Mouse (Mus musculus): ENCODE measurements around the gene Gstt4. TPM values are rescaled to one million over a fixed set of nuclear protein-coding genes. Genes with fewer than 3 reads are reported as not detected.

Gene Gstt4
- polyA plus RNA-seq, 1 experiment from 2014 or later = not detected

DNA sequence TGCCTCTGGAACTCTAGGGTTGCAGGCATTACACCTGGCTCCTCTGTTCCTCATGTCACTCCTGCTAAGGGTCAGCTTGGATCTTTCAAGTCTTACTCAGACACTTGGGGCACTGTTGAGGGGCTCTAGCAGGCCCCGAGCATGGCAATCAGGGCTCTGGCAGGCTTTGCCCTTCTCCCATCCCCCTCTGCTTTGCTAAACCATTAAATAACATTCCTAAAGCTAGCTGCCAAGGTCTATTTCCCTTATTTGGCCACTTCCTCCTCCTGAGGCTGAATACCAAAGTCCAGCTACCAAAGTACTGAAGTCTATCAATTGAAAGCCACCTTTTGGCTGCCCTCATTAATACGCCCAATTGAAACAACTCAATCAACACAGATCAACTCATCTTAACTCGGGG lies 27.5 kb downstream of the Gstt4 start:
- no peak for TF ChIP-seq CTCF (IDR thresholded peaks at IDR 0.05)
- ATAC-seq = peak; percentile 39
- H3K27me3 ChIP-seq = no peaks in the 10 kb centered on the region
- in situ Hi-C loops (cut with MboI; ENCODE audit: low pct_unique_long_range_greater_than_20kb) = no loop called here
- CTCF ChIA-PET = interaction anchor here (0.8 kb wide), 2 partner anchors 11 to 35 kb away, joined by 3 read pairs; no protein-coding TSS in a partner anchor
- POLR2A ChIA-PET = no interaction called here
- no peak for DNase-seq (ENCODE audit: low read depth, low spot score)

DNA sequence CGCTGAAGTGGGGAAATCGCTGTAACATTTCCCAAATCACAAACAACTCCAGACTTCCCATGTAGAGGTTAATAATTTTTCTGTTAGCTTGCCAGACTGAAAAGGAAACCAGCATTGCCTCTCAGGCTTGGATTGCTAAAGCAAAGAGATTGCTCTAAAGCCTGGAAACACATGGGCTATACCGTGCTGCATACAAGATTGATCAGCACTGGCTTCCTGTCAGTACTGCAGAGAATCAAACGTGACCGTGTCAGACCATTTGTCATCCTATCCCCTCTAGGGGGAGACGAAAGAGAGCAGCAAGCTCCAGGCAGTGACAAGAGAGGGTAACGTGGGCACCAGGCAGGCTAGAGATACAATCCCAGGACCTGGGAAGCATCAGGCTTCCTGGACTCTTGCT lies 31.6 kb downstream of the Gstt4 start:
- ATAC-seq (no peak), DNase-seq (ENCODE audit: low read depth, low spot score) (no peak)
- no peak for TF ChIP-seq CTCF (IDR thresholded peaks at IDR 0.05)
- CTCF ChIA-PET = no interaction called here
- POLR2A ChIA-PET = interaction anchor here (0.5 kb wide), 1 partner anchor 26 kb away, joined by 3 read pairs; no protein-coding TSS in a partner anchor
- no peaks in the 10 kb centered on the region for H3K27me3 ChIP-seq
- in situ Hi-C loops (cut with MboI; ENCODE audit: low pct_unique_long_range_greater_than_20kb) = no loop called here

DNA sequence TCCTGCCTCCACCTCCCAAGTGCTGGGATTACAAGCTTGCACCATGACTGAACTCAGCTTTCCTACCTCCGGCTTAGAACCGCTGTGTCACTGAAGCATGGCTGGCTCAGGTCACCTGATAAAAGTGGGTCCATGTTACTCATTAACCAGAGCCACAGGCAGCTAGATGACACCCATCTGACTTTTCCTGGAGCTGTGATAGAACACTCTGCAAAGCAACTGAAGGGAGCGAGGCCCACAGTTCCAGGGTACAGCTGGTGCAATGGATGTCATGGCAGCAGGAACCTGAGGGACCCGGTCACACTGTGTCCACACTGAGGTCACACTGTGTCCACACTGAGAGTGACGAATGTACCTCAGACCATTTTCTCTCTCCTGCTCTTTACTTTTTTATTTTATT lies 32.5 kb downstream of the Gstt4 start:
- CTCF ChIA-PET = no interaction called here
- ATAC-seq (no peak), DNase-seq (ENCODE audit: low read depth, low spot score) (no peak)

DNA sequence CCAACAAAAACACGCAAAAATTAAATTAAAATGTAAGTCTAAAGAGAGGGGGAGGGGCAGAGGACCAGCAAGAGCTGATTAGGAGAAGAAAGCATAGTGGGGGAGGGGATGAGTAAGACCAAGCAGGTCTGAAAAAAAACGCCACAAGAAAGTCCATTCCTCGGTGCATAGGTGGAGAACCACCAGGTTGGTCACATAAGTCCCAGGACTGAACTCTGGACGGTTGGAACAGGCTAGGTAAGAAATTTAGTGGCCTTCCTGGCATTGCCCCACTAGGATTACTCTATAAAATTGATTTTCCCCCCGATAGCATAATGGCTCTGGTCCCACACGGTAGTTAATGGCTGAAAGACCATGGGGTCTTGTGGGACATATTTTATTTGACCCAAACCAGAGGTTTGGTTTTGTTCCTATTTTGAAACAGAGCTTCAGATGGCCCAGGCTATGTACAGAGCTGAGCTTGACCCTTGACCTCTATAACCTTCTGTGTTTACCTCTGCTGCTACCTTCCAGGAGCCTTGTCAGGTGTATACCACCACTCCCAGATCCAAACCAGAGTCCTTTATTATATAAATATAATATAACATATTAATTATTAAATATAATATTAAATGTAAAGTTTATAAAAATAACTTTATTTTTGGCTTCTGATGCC lies 33.1 kb downstream of the Gstt4 start:
- ChIA-PET CTCF (no interaction called here), POLR2A (no interaction called here)
- in situ Hi-C loops (cut with MboI; ENCODE audit: low pct_unique_long_range_greater_than_20kb) = no loop called here
- ATAC-seq = no peak
- peaks cover 3% of the 10 kb centered on the region for H3K27me3 ChIP-seq
- no peak for DNase-seq (ENCODE audit: low read depth, low spot score)
- no peak for TF ChIP-seq CTCF (IDR thresholded peaks at IDR 0.05)

More for the DNA sequence above, 32.5 kb downstream of the Gstt4 start:
- in situ Hi-C loops (cut with MboI; ENCODE audit: low pct_unique_long_range_greater_than_20kb) = no loop called here
- peaks cover 3% of the 10 kb centered on the region for H3K27me3 ChIP-seq
- POLR2A ChIA-PET = no interaction called here
- TF ChIP-seq CTCF (IDR thresholded peaks at IDR 0.05) = no peak

DNA sequence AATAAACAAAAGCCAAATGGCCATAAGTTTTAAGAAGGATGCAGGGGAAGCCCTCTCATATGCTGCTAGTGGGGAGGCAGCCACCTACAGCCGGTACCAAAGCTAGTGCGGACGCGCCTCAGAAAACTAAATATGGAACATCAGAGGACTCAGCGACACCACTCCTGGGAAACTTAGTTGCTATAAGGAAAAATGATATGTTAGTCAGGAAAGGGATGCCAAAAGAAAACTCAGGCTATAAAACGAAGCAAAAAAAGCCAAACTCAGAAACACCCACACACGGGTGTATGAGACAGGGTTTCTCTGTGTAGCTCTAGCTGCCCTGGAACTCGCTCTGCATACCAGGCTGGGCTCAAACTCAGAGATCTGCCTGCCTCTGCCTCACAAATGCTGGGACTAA lies 34.1 kb downstream of the Gstt4 start:
- no peak for ATAC-seq
- peaks cover 3% of the 10 kb centered on the region for H3K27me3 ChIP-seq
- in situ Hi-C loops (cut with MboI; ENCODE audit: low pct_unique_long_range_greater_than_20kb) = no loop called here
- TF ChIP-seq CTCF (IDR thresholded peaks at IDR 0.05) = no peak
- no peak for DNase-seq (ENCODE audit: low read depth, low spot score)
- ChIA-PET CTCF (no interaction called here), POLR2A (no interaction called here)

DNA sequence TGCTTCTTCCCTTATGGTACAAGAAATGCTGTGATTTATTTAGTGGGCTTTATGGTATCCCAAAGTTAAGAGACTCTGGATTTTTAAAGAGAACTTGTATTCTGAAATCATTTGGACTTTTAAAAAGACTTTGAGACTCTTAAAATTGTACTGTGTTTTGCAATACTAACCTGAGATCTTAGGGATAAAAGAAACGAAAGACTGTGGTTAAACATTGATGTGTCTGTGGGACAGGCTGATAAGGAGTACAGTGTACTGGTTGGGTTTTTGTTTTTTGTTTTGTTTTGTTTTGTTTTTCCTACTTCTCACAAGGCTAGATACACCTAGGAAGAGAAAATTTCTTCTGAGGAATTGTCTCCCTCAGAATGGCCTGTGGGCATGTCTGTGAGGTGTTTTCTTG lies 36.9 kb downstream of the Gstt4 start:
- in situ Hi-C loops (cut with MboI; ENCODE audit: low pct_unique_long_range_greater_than_20kb) = no loop called here
- DNase-seq (ENCODE audit: low read depth, low spot score) (no peak), ATAC-seq (no peak)
- peaks cover 3% of the 10 kb centered on the region for H3K27me3 ChIP-seq
- TF ChIP-seq CTCF (IDR thresholded peaks at IDR 0.05) = no peak
- POLR2A ChIA-PET = no interaction called here
- CTCF ChIA-PET = no interaction called here

DNA sequence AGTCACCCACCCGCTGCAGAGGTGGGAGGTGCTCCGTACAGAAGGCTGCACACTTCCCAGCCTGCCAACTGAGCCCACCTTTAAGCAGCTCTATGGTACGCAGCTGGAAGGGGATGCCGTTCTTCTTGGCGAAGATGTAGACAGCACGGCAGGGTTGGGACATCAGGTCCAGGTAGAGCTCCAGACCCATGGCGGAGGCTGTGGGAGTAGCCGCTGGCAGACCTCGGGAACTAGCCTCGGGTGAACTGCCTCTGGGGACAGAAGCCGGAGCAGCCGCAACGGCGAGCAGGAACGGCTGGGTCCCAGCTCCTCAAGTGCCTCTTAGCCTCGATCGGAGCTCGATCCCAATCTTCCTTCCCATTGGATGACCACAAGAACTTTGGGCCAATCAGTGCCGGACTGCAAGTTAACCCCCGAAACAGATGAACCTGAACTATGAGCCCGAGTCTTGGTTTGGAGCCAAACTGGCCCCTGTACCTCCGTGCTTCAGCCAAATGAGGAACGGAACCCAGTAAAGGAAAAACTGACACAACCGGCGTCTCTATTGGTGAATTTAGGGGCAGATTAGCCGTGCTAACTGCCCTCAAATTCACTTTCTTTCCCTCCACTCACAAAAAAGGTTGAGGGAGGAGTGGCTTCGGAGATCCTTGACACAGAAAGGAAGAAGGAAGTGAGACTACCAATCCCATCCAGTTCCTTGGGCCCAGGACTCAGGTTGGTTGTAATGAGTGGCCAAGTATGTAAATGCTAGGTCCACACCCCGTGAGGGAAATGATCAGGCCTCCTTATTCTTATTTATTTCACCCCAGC lies 41.4 kb downstream of the Gstt4 start, which contains the start of the genes Gm20441 and Gstt3:
Gm20441 (minus strand) TSS at position 186 of the 810 bp plus-strand sequence.
Gstt3 (minus strand) TSS at position 646 of the 810 bp plus-strand sequence.
- ChIA-PET POLR2A (interaction anchor here (0.7 kb wide), 1 partner anchor 254 kb away, joined by 3 read pairs; no protein-coding TSS in a partner anchor), CTCF (no interaction called here)
- no peak for ATAC-seq
- peaks cover 3% of the 10 kb centered on the region for H3K27me3 ChIP-seq
- in situ Hi-C loops (cut with MboI; ENCODE audit: low pct_unique_long_range_greater_than_20kb) = no loop called here
- DNase-seq (ENCODE audit: low read depth, low spot score) = no peak
- TF ChIP-seq CTCF (IDR thresholded peaks at IDR 0.05) = no peak

DNA sequence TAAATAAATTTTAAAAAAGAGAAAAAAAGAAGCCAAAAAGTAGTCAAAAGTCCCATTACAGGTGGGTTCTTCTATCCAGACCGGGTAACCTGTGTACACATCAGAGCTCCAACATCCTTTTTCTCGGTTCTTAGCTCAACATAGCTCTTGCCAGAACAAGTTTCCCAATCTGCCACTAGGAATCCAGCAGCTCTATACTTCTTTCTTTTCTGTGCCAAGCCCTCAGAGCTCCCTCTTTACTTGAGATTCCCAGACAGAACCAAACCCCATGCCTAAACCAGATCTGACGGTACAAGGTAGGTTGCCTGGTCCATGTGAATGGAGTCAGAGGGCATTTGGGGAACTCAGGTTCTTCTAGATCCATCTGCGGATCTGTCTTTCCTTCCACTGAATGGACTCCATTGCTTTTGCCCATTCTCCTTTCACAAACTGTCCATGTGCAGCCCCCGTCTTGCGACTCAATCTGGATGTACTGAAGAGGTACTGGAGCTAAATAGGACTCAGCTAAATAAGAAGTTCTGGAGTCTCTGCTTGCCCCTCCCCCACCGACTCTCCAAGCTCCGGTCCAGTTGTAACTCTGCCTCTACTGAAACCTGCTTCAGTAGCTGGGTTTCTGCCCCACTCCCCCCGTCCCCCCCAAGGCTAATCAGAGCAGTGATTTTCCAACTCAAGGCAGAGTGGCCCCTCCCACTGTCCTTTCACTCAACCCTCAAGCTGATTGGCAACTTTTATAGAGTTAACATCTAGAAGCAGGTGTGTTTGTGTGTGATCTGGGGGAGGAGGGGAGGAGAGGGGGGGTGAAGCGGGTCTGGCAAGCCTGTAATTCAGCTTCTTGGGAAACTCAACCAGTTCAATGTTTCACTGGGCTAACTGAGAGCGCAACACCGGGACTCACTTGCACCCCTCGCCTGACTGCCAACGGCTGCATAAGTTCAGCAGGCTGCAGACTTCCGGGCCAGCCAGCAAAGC lies 42.9 kb downstream of the Gstt4 start:
- no peak for TF ChIP-seq CTCF (IDR thresholded peaks at IDR 0.05)
- H3K27me3 ChIP-seq = no peaks in the 10 kb centered on the region
- DNase-seq (ENCODE audit: low read depth, low spot score) (no peak), ATAC-seq (no peak)
- ChIA-PET CTCF (no interaction called here), POLR2A (interaction anchor here (0.7 to 0.8 kb wide), 2 partner anchors 38 to 58 kb away, joined by 3 to 7 read pairs; no protein-coding TSS in a partner anchor)
- in situ Hi-C loops (cut with MboI; ENCODE audit: low pct_unique_long_range_greater_than_20kb) = loop anchor here (10.0 kb wide), 1 partner anchor 45 kb away; the partner anchor contains the start of gene Gstt4

DNA sequence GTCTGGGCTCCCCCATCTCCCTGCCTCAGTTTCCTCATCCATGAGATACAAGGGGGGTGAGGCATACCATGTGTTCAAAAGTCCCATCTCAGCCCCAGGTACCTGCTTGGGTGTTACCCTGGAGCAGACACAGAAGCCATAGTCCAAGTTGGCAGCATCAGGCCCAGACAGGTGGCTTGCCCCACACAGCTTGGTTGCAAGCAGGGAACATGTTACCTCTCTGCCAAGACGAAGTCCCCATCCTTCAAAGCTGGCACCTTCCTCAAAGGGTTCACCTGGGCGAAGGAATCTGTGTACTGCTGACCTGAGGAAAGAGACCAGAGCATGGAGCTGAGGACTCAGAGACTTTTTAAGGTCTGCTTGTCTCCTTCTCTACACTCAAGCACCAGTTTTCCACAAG lies 44.5 kb downstream of the Gstt4 start:
- CTCF ChIA-PET = no interaction called here
- TF ChIP-seq CTCF (IDR thresholded peaks at IDR 0.05) = no peak
- DNase-seq (ENCODE audit: low read depth, low spot score) (no peak), ATAC-seq (no peak)
- in situ Hi-C loops (cut with MboI; ENCODE audit: low pct_unique_long_range_greater_than_20kb) = loop anchor here (10.0 kb wide), 1 partner anchor 47 kb away; the partner anchor contains the start of gene Gstt4
- no peaks in the 10 kb centered on the region for H3K27me3 ChIP-seq
- POLR2A ChIA-PET = no interaction called here

DNA sequence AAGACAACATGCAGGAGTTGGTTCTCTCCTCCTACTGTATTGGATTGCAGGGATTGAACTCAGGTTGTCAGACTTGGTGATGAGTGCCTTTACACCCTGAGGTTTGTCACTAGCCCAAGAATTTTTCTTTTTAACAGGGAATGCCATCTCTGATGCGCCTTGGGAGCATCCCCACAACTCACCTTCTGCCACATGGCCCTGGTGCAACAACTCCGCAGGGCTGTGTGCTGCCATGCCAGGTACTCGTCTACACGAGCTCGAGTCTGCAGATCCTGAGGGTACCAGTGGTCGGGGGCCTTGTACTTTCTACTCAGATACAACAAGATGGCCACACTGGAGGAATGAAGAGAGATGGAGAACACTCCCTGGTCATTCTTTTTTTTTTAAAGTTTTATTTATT lies 45.8 kb downstream of the Gstt4 start:
- DNase-seq (ENCODE audit: low read depth, low spot score) (no peak), ATAC-seq (no peak)
- ChIA-PET CTCF (no interaction called here), POLR2A (no interaction called here)
- in situ Hi-C loops (cut with MboI; ENCODE audit: low pct_unique_long_range_greater_than_20kb) = loop anchor here (10.0 kb wide), 1 partner anchor 48 kb away; the partner anchor contains the start of gene Gstt4
- no peak for TF ChIP-seq CTCF (IDR thresholded peaks at IDR 0.05)
- H3K27me3 ChIP-seq = no peaks in the 10 kb centered on the region
